Mouse (Mus musculus) bone marrow macrophage, adult 2 months (primary cell): ENCODE results near the gene March1.

Experiments
- CTCF ChIP-seq: IDR thresholded peaks from 2 replicates; pipeline ENCODE4 v1.5.1; 2012; ENCODE audit warnings: low read depth, mild to moderate bottlenecking, low read length, moderate library complexity
- POLR2A ChIP-seq: IDR thresholded peaks from 2 replicates; pipeline ENCODE4 v1.6.1; 2012; ENCODE audit warnings: mild to moderate bottlenecking, low read depth, low read length, borderline replicate concordance

- no peak for TF ChIP-seq POLR2A
- TF ChIP-seq CTCF: no peak
Measured at GRCm38 (mm10) chr8:66444141-66444540, 826.4 kb downstream of the March1 start.
